Mouse (Mus musculus) heart, postnatal 0 days (tissue): ENCODE results near the gene Slc28a1.

Experiments
- CTCF ChIP-seq: IDR thresholded peaks from 2 replicates; pipeline ENCODE4 v1.5.1; 2016; ENCODE audit warnings: antibody characterized with exemption, control low read depth, low read depth
- EP300 ChIP-seq: IDR thresholded peaks from 2 replicates; pipeline ENCODE4 v1.6.1; 2016; ENCODE audit warnings: antibody characterized with exemption, low read depth

GRCm38 (mm10) chr7:81179494-81179893, 64.9 kb downstream of the Slc28a1 start:
- TF ChIP-seq CTCF (no peak), EP300 (no peak)
